Mouse (Mus musculus): ENCODE measurements around the gene Upk1a. TPM values are rescaled to one million over a fixed set of nuclear protein-coding genes. Genes with fewer than 3 reads are reported as not detected.

Upk1a gene
- polyA plus RNA-seq (2012; fragmentation: generic; extraction: Trizol) = 1 to 10 TPM in 1 of 2 experiments, under 1 TPM in 1; 0.34 to 1.1 TPM

DNA sequence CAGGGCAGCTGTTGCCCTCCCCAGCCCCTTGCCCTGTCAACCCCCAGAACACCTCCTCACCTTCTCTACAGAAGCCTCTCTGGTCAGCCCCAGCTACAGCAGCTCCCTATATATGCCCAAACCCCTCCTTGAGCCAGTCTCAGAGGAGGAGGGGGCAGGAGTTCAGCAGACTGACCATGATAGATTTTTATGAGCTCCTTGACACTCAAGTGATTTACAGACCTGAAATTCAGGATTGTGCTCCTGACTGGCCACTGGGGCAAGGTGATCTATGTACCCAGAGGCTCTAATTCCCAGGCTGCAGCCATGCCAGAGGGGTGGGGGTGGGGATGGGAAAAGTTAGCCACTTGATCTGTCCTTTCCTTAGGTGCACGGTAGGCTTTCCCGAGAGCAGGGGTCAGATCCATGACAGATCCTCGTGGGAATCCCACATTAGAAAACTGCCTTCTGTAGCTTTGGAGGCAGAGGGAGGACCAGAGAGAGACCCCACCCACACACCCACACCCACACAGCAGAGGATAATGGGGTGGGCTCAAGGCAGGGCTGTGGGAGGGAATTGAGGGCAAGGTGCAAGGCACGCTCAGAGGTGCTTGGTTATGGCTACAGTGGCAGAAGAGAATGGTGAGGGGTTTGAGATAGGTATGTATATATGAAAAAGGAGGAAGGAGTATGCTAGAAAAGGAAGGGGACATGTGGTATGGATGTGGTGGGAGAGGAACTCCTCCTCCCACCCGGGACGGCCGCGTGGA is at the start of gene Upk1a:
Gene Upk1a, minus strand, starts transcription at position 194 of the 749 bp plus-strand sequence.

DNA sequence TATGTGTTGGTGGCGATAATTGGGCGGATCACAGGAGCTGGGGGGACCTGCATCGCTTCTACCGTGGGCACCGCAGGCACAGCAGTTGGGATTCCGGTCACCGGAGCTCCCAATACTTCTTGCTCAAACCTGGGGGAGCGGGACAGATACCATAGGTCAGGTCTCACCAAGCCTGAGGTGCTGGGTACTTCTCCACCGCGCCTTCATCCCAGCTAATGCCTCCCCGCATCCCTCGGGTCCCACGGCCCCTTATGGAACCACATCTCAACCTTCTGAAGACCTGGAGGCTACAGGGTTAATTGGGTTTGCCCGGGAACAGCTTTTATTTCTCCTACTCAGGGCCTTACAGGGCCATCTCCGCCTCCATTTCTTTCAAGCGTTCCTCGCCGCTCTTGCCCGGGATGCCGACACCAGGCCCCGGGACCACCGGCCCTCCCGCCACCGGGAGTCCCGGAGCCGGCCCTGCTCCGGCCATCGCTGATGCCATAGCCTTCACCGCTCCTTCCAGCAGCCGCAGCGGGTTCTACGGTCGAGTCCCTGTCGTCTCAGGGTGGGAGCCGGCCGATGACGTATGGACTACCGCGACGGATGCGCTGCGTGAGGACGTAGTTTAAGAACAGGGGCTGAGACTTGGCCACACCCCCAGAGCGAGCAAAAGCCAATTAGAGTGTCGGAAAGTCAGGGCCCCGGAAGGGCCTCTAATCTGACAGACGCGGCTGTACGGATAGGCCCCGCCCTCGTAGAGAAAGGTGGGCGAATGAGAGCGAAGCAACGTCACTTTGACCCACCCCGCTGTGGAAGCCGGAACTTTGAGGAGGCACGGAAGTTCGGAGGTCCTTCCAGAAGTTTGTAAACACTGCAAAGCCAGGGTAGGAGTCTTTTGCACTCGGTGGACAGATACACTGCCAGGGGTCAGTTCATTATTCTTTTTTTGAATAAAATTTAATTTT is 37.2 kb upstream of the Upk1a start, which contains the start of gene Rbm42:
Gene Rbm42, minus strand, starts transcription at position 727 of the 950 bp plus-strand sequence.

GRCm38 (mm10) chr7:30635752-30636151 is 23.1 kb upstream of the Upk1a start, which contains the start of gene Etv2:
TSS of gene Etv2 (minus strand) at chr7:30635852.

DNA sequence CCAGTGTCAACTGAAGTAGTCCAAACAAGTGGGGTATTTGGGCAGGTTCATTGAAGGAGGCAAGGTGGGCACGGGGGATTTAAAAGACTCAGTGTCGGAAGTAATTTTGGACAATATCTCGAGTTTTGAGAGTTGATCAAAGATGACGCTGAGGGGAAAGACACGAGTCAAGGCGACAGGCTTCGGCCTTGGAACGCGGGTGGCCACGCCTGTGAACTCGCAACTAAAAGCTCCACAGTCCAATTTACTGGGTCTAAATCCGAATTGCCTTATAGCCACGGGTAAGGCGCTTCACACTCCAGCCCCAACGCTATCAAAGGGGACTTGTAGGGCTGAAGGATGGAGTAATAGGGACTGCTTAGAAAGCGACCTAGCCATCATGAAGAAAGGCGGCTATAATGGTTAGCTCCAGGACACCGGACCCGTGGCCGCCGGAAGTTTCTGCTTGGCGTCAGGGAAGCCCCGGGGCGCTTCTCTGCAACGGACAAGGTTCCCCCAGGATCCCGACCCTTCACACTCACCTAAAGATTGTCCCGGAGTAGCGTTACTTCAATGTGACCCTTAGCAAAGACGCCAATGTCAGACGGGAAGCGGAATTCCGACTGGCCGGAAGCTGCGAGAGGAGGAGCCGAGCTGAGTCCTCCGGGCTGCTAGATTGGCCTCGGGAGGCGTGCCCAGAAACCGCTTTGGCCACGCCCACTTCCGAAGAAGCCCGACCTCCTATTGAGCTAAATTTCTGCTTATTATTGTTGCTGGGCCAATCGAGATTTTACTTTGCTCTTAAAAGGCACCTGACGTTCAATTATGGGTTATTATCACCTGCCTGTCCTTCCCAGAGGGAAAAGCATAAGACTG is 13.1 kb upstream of the Upk1a start, which contains the start of gene Cox6b1:
Gene Cox6b1, minus strand, starts transcription at position 622 of the 855 bp plus-strand sequence.

DNA sequence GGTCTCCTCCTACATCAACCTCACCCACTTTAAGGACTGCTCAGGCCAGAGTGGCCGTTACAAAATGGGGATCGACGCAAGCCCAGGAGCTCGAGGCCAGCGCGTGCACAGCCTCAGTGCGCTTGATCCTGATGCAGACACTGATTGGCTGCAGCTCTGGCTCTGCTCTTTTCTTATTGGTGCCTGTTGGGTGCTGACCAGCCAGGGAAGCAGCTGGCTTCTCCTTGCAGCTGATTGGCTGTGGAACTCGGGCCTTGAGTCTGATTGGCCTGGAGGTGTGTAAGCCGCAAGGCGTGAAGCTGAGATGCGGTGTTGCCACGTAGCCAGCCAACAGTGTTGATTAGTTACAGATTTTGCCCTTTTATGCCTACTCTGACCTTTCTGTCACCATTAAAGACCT is 13.9 kb downstream of the Upk1a start, which contains the start of gene Zbtb32:
Gene Zbtb32, minus strand, starts transcription at position 124 of the 400 bp plus-strand sequence.

GRCm38 (mm10) chr7:30588676-30589434 is 23.8 kb downstream of the Upk1a start, which contains the start of gene Kmt2b:
TSS of gene Kmt2b (minus strand) at chr7:30588726.

GRCm38 (mm10) chr7:30564970-30565571 is 47.6 kb downstream of the Upk1a start, which contains the start of gene Igflr1:
TSS of gene Igflr1 (plus strand) at chr7:30565427.

DNA sequence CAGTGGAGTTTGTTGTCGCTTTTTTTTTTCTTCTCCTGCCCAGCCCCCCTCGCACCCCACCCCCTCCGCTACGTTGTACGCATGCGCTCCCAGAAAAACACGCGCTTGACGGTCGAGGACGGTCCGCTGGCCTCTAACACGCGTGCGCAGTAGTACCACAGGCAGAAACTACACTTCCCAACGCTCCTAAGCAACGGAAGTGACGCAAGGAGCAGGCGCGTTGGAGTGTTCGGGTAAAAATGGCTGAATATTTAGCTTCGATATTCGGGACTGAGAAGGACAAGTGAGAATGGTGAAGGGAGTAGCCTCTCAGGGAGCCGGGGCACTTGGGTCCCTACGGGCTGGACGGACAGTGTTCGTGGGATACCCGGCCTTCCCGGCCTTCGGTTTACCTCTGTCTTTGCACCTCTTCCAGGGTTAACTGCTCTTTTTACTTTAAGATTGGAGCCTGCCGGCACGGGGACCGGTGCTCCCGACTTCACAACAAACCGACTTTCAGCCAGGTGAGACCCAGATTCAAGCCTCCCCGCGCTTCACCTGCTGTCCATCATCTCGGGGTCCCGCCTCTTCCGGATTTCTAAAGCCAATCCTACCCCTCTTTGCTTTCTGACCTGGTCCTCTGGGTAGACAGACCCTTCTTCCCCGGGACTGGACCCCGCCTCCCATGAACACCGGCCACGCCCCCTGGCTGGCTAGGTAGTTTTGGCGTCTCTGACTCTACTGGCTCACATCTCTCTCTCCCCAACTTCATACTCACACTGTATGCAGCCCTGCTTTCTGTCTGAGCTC is 49.3 kb downstream of the Upk1a start, which contains the start of the genes U2af1l4, Gm49396 and Psenen:
Gene U2af1l4, plus strand, starts transcription at position 185 of the 789 bp plus-strand sequence.
Gene Gm49396, plus strand, starts transcription at position 228 of the 789 bp plus-strand sequence.
Gene Psenen, minus strand, starts transcription at position 511 of the 789 bp plus-strand sequence.

GRCm38 (mm10) chr7:30559443-30559954 is 53.1 kb downstream of the Upk1a start, which contains the start of gene Lin37:
TSS of gene Lin37 (minus strand) at chr7:30559838.

Other genes with a start within 250 kb of the Upk1a start
- gene Tyrobp, start 199.1 kb downstream of the Upk1a start, polyA plus RNA-seq (2012; fragmentation: generic; extraction: Trizol) = not detected
- gene Hcst, start 193.0 kb downstream of the Upk1a start, polyA plus RNA-seq (2012; fragmentation: generic; extraction: Trizol) = not detected
- gene Nfkbid, start 191.1 kb downstream of the Upk1a start, polyA plus RNA-seq (2012; fragmentation: generic; extraction: Trizol) = not detected
- under 1 TPM; 0.02 to 0.13 TPM for gene Aplp1, start 167.3 kb downstream of the Upk1a start, polyA plus RNA-seq (2012; fragmentation: generic; extraction: Trizol)
- not detected for gene Kirrel2, start 155.2 kb downstream of the Upk1a start, polyA plus RNA-seq (2012; fragmentation: generic; extraction: Trizol)
- gene Nphs1, start 154.5 kb downstream of the Upk1a start, polyA plus RNA-seq (2012; fragmentation: generic; extraction: Trizol) = under 1 TPM; 0.28 TPM
- not detected for gene Prodh2, start 119.2 kb downstream of the Upk1a start, polyA plus RNA-seq (2012; fragmentation: generic; extraction: Trizol)
- gene Arhgap33, start 77.8 kb downstream of the Upk1a start, polyA plus RNA-seq (2012; fragmentation: generic; extraction: Trizol) = 10 to 100 TPM in 1 of 2 experiments, under 1 TPM in 1; 0.55 to 10.4 TPM
- gene Hspb6, start 60.7 kb downstream of the Upk1a start, polyA plus RNA-seq (2012; fragmentation: generic; extraction: Trizol) = 100 to 1,000 TPM; 101 to 108 TPM
- gene Proser3, start 60.5 kb downstream of the Upk1a start, polyA plus RNA-seq (2012; fragmentation: generic; extraction: Trizol) = 10 to 100 TPM in 1 of 2 experiments, 1 to 10 TPM in 1; 2.9 to 18.1 TPM
- gene Lin37, start 53.0 kb downstream of the Upk1a start, polyA plus RNA-seq (2012; fragmentation: generic; extraction: Trizol) = 10 to 100 TPM; 55.0 to 57.3 TPM
- 10 to 100 TPM; 59.0 to 76.2 TPM for gene U2af1l4, start 49.5 kb downstream of the Upk1a start, polyA plus RNA-seq (2012; fragmentation: generic; extraction: Trizol)
- gene Gm49396, start 49.5 kb downstream of the Upk1a start, polyA plus RNA-seq (2012; fragmentation: generic; extraction: Trizol) = 1 to 10 TPM in 1 of 2 experiments, under 1 TPM in 1; 0.21 to 1.4 TPM
- gene Psenen, start 49.2 kb downstream of the Upk1a start, polyA plus RNA-seq (2012; fragmentation: generic; extraction: Trizol) = 100 to 1,000 TPM; 203 to 206 TPM
- gene Igflr1, start 47.4 kb downstream of the Upk1a start, polyA plus RNA-seq (2012; fragmentation: generic; extraction: Trizol) = 1 to 10 TPM in 1 of 2 experiments, under 1 TPM in 1; 0.18 to 1.6 TPM
- gene Kmt2b, start 24.1 kb downstream of the Upk1a start, polyA plus RNA-seq (2012; fragmentation: generic; extraction: Trizol) = 10 to 100 TPM in 1 of 2 experiments, 1 to 10 TPM in 1; 3.7 to 16.5 TPM
- under 1 TPM; 0.05 to 0.28 TPM for gene Zbtb32, start 13.9 kb downstream of the Upk1a start, polyA plus RNA-seq (2012; fragmentation: generic; extraction: Trizol)
- gene Cox6b1, start 13.3 kb upstream of the Upk1a start, polyA plus RNA-seq (2012; fragmentation: generic; extraction: Trizol) = 100 to 1,000 TPM; 929 to 961 TPM
- under 1 TPM in 1 of 2 experiments, not detected in 1; 0.05 TPM for gene Etv2, start 23.0 kb upstream of the Upk1a start, polyA plus RNA-seq (2012; fragmentation: generic; extraction: Trizol)
- gene Rbm42, start 37.5 kb upstream of the Upk1a start, polyA plus RNA-seq (2012; fragmentation: generic; extraction: Trizol) = 100 to 1,000 TPM; 133 to 147 TPM
- gene Haus5, start 52.1 kb upstream of the Upk1a start, polyA plus RNA-seq (2012; fragmentation: generic; extraction: Trizol) = 10 to 100 TPM; 15.2 to 16.6 TPM
- gene Pmis2, start 58.8 kb upstream of the Upk1a start, polyA plus RNA-seq (2012; fragmentation: generic; extraction: Trizol) = not detected
- not detected for gene 2200002J24Rik, start 86.1 kb upstream of the Upk1a start, polyA plus RNA-seq (2012; fragmentation: generic; extraction: Trizol)
- gene Atp4a, start 99.4 kb upstream of the Upk1a start, polyA plus RNA-seq (2012; fragmentation: generic; extraction: Trizol) = not detected
- gene Tmem147, start 116.7 kb upstream of the Upk1a start, polyA plus RNA-seq (2012; fragmentation: generic; extraction: Trizol) = 100 to 1,000 TPM; 160 to 238 TPM
- not detected for gene Gapdhs, start 130.8 kb upstream of the Upk1a start, polyA plus RNA-seq (2012; fragmentation: generic; extraction: Trizol)
- 1 to 10 TPM; 1.0 to 2.6 TPM for gene Sbsn, start 138.6 kb upstream of the Upk1a start, polyA plus RNA-seq (2012; fragmentation: generic; extraction: Trizol)
- gene Dmkn, start 150.9 kb upstream of the Upk1a start, polyA plus RNA-seq (2012; fragmentation: generic; extraction: Trizol) = not detected
- not detected for gene Krtdap, start 175.0 kb upstream of the Upk1a start, polyA plus RNA-seq (2012; fragmentation: generic; extraction: Trizol)
- not detected for gene Ffar2, start 210.9 kb upstream of the Upk1a start, polyA plus RNA-seq (2012; fragmentation: generic; extraction: Trizol)
- gene Ffar3, start 243.3 kb upstream of the Upk1a start, polyA plus RNA-seq (2012; fragmentation: generic; extraction: Trizol) = not detected
- not detected for gene Ffar1, start 248.7 kb upstream of the Upk1a start, polyA plus RNA-seq (2012; fragmentation: generic; extraction: Trizol)

All from C3H10T1/2 (cell line).